Mouse (Mus musculus): ENCODE data around the gene Bmp2. TPM values are rescaled to one million over a fixed set of nuclear protein-coding genes. Genes with fewer than 3 reads are reported as not detected.

Bmp2 gene
- polyA plus RNA-seq, 1 experiment, result 1.3 TPM

GRCm38 (mm10) chr2:133564248-133564886, 12.4 kb downstream of the Bmp2 start:
- H3K27ac ChIP-seq (ENCODE audit: control insufficient read depth, insufficient read depth, low read length), result no peak overlapping the region
- WGBS, result 86% methylated on average over 10 of the region's 10 CpGs
- DNase-seq, result no peak
- H3K4me1 ChIP-seq (replicated peaks; ENCODE audit: control insufficient read depth, insufficient read depth, low read length), result no peaks in the 10 kb centered on the region
- TF ChIP-seq POLR2A (IDR thresholded peaks at IDR 0.05; ENCODE audit: control insufficient read depth, extremely low read depth, insufficient read depth, low read length, poor library complexity), result no peak
- no peak for TF ChIP-seq CTCF (IDR thresholded peaks at IDR 0.05; ENCODE audit: borderline replicate concordance, control insufficient read depth, extremely low read depth, insufficient read depth, low read length, poor library complexity)
- H3K36me3 ChIP-seq (ENCODE audit: control insufficient read depth, insufficient read depth, low read length), result no peaks in the 10 kb centered on the region
- no peaks in the 10 kb centered on the region for H3K27me3 ChIP-seq (ENCODE audit: control insufficient read depth, insufficient read depth, low read length)
- no peak overlapping the region for H3K4me3 ChIP-seq (ENCODE audit: control insufficient read depth, insufficient read depth, low read length)

- no peaks in the 10 kb centered on the region for H3K36me3 ChIP-seq (ENCODE audit: control insufficient read depth, insufficient read depth, low read length)
- no peak overlapping the region for H3K27ac ChIP-seq (ENCODE audit: control insufficient read depth, insufficient read depth, low read length)
- WGBS, result 85% methylated on average over 5 of the region's 5 CpGs
- H3K27me3 ChIP-seq (ENCODE audit: control insufficient read depth, insufficient read depth, low read length), result no peaks in the 10 kb centered on the region
- H3K4me3 ChIP-seq (ENCODE audit: control insufficient read depth, insufficient read depth, low read length), result no peak overlapping the region
- TF ChIP-seq POLR2A (IDR thresholded peaks at IDR 0.05; ENCODE audit: control insufficient read depth, extremely low read depth, insufficient read depth, low read length, poor library complexity), result no peak
- TF ChIP-seq CTCF (IDR thresholded peaks at IDR 0.05; ENCODE audit: borderline replicate concordance, control insufficient read depth, extremely low read depth, insufficient read depth, low read length, poor library complexity), result no peak
- no peak for DNase-seq
- H3K4me1 ChIP-seq (replicated peaks; ENCODE audit: control insufficient read depth, insufficient read depth, low read length), result no peaks in the 10 kb centered on the region
Measured at GRCm38 (mm10) chr2:133565424-133565823, 13.5 kb downstream of the Bmp2 start.

GRCm38 (mm10) chr2:133565995-133566710, 14.2 kb downstream of the Bmp2 start:
- DNase-seq, result no peak
- no peak overlapping the region for H3K27ac ChIP-seq (ENCODE audit: control insufficient read depth, insufficient read depth, low read length)
- no peak overlapping the region for H3K4me3 ChIP-seq (ENCODE audit: control insufficient read depth, insufficient read depth, low read length)
- 77% methylated on average over 14 of the region's 14 CpGs for WGBS
- H3K36me3 ChIP-seq (ENCODE audit: control insufficient read depth, insufficient read depth, low read length), result no peaks in the 10 kb centered on the region
- TF ChIP-seq CTCF (IDR thresholded peaks at IDR 0.05; ENCODE audit: borderline replicate concordance, control insufficient read depth, extremely low read depth, insufficient read depth, low read length, poor library complexity) (no peak), POLR2A (IDR thresholded peaks at IDR 0.05; ENCODE audit: control insufficient read depth, extremely low read depth, insufficient read depth, low read length, poor library complexity) (no peak)
- H3K4me1 ChIP-seq (replicated peaks; ENCODE audit: control insufficient read depth, insufficient read depth, low read length), result no peaks in the 10 kb centered on the region
- H3K27me3 ChIP-seq (ENCODE audit: control insufficient read depth, insufficient read depth, low read length), result no peaks in the 10 kb centered on the region

- Histone ChIP-seq H3K36me3 (ENCODE audit: control insufficient read depth, insufficient read depth, low read length) (no peaks in the 10 kb centered on the region), H3K4me1 (replicated peaks; ENCODE audit: control insufficient read depth, insufficient read depth, low read length) (no peaks in the 10 kb centered on the region), H3K27ac (ENCODE audit: control insufficient read depth, insufficient read depth, low read length) (no peak overlapping the region), H3K27me3 (ENCODE audit: control insufficient read depth, insufficient read depth, low read length) (no peaks in the 10 kb centered on the region), H3K4me3 (ENCODE audit: control insufficient read depth, insufficient read depth, low read length) (no peak overlapping the region)
- no peak for DNase-seq
- 88% methylated on average over 12 of the region's 12 CpGs for WGBS
- TF ChIP-seq CTCF (IDR thresholded peaks at IDR 0.05; ENCODE audit: borderline replicate concordance, control insufficient read depth, extremely low read depth, insufficient read depth, low read length, poor library complexity), result no peak
- no peak for TF ChIP-seq POLR2A (IDR thresholded peaks at IDR 0.05; ENCODE audit: control insufficient read depth, extremely low read depth, insufficient read depth, low read length, poor library complexity)
Measured at GRCm38 (mm10) chr2:133591562-133592255, 39.8 kb downstream of the Bmp2 start.
